Mouse (Mus musculus): ENCODE results near the gene Gm28434. TPM values are rescaled to one million over a fixed set of nuclear protein-coding genes. Genes with fewer than 3 reads are reported as not detected.

Gm28434 gene
- polyA plus RNA-seq, 1 experiment from 2014 or later = not detected

- ATAC-seq (ENCODE audit: insufficient read depth, low FRiP score) = no peak
- H3K27me3 ChIP-seq (ENCODE audit: control insufficient read depth, insufficient read depth, low read length) = no peaks in the 10 kb centered on the region
- no peaks in the 10 kb centered on the region for H3K9me3 ChIP-seq (replicated peaks; ENCODE audit: control insufficient read depth, low read length)
- no peak overlapping the region for H3K4me2 ChIP-seq (ENCODE audit: low read depth, low read length)
- H3K9ac ChIP-seq (ENCODE audit: low read length) = no peak overlapping the region
- H3K36me3 ChIP-seq (ENCODE audit: control insufficient read depth, insufficient read depth, low read length) = no peaks in the 10 kb centered on the region
- no peaks in the 10 kb centered on the region for H3K4me1 ChIP-seq (ENCODE audit: control insufficient read depth, insufficient read depth, low read length)
- H3K27ac ChIP-seq (ENCODE audit: low read length) = no peak overlapping the region
- no peak overlapping the region for H3K4me3 ChIP-seq (replicated peaks; ENCODE audit: low read length)
Observed at GRCm38 (mm10) chr5:88005241-88005640, 35.9 kb downstream of the Gm28434 start.

Other genes with a start within 250 kb of the Gm28434 start
- gene Csn1s2a, start 194.9 kb upstream of the Gm28434 start, polyA plus RNA-seq (2015; fragmentation: Nextera tagmentation; extraction: Ambion mirVana) = not detected in 2 replicates
- gene Csn1s2b, start 161.4 kb upstream of the Gm28434 start, polyA plus RNA-seq (2015; fragmentation: Nextera tagmentation; extraction: Ambion mirVana) = not detected in 2 replicates
- not detected in 2 replicates for gene Prr27, start 143.8 kb upstream of the Gm28434 start, polyA plus RNA-seq (2015; fragmentation: Nextera tagmentation; extraction: Ambion mirVana)
- not detected in 2 replicates for gene Odam, start 84.5 kb upstream of the Gm28434 start, polyA plus RNA-seq (2015; fragmentation: Nextera tagmentation; extraction: Ambion mirVana)
- not detected in 2 replicates for gene Csn3, start 43.9 kb upstream of the Gm28434 start, polyA plus RNA-seq (2015; fragmentation: Nextera tagmentation; extraction: Ambion mirVana)
- gene 2310003L06Rik, start 58 bp upstream of the Gm28434 start, polyA plus RNA-seq (2015; fragmentation: Nextera tagmentation; extraction: Ambion mirVana) = not detected in 2 replicates
- not detected in 2 replicates for gene Cabs1, start 9.9 kb downstream of the Gm28434 start, polyA plus RNA-seq (2015; fragmentation: Nextera tagmentation; extraction: Ambion mirVana)
- gene Smr3a, start 33.0 kb downstream of the Gm28434 start, polyA plus RNA-seq (2015; fragmentation: Nextera tagmentation; extraction: Ambion mirVana) = not detected in 2 replicates
- gene Smr2, start 117.0 kb downstream of the Gm28434 start, polyA plus RNA-seq (2015; fragmentation: Nextera tagmentation; extraction: Ambion mirVana) = not detected in 2 replicates
- not detected in 2 replicates for gene Gm11116, start 142.0 kb downstream of the Gm28434 start, polyA plus RNA-seq (2015; fragmentation: Nextera tagmentation; extraction: Ambion mirVana)
- not detected in 2 replicates for gene Gm11115, start 184.6 kb downstream of the Gm28434 start, polyA plus RNA-seq (2015; fragmentation: Nextera tagmentation; extraction: Ambion mirVana)

Measured in stomach, embryonic 16.5 days (tissue).